8 mouse cellular contexts compared by ENCODE assay signal in the genomic region with DNA sequence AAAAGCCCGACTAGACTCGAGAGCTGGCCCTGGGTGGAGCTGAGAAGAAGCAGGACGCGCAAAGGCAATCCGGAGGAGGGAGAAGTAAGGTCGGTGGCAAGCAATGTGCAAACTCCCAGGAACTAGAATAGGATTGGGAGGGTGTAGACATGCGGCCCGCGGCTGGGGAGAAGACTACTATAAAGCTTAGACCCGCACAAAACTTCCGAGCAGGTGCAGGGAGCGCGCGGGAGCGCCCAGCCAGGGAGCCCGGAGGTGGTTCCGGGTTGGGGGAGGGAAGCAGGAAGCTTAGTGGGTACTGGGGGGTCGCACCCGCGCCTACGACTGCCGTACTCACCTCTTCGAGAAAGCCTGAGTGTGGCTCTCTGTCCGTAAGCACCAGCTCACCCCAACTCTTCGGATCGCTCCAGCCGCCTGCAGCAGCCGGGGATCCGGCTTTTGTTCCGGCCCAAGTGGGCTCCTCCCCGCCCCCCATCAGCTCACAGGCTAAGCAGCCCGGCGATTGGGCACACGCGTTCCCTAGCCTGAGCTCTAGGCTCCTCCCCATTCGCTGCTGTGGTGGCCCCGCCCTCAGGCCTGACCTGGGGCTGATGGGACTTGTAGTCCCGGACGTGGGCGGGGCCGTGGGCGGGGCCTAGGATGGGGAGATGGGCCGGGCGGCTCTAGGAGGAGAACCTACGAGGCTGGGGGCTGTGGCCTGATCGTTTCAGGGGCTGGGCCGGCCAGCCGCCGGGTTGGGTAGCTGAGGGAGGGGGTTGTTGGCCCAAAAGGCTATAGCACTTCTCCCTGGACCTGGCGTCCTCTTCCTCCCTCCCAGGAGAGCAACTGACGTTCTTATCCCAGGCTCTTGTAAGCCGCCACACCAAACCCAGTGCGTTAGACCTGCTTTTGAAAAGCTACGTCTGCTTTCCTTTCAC. TPM values are rescaled to one million over a fixed set of nuclear protein-coding genes. Genes with fewer than 3 reads are reported as not detected.
A peak's percentile ranks its signal among the peaks of the same experiment; 100 is the strongest.
DNase-seq lines count a peak whose midpoint lies in the region; ATAC-seq and TF ChIP-seq lines count a peak whose summit lies in the region.

A gene (minus strand): TSS at position 543 of the 917 bp plus-strand sequence.

- dilution Hi-C loops in CH12.LX (cut with MboI; ENCODE audit: extremely low pct_ligation_motif_present, extremely low pct_unique_long_range_greater_than_20kb, low sequenced_read_pairs), result no loop called here

- no peak for TF ChIP-seq RAD21 in CH12.LX (IDR thresholded peaks at IDR 0.05; ENCODE audit: low read depth, low read length)

- H3K9ac ChIP-seq in CH12.LX (ENCODE audit: insufficient read depth, low read depth), result peak within 1 kb of the TSS; percentile 89
- peak within 1 kb of the TSS; percentile 98 for H3K9ac ChIP-seq in forebrain, embryonic 11.5 days (ENCODE audit: low read length)
- peak within 1 kb of the TSS; percentile 76 for H3K9ac ChIP-seq in heart, embryonic 16.5 days (ENCODE audit: low read length)
- H3K9ac ChIP-seq in liver, embryonic 15.5 days, result peak within 1 kb of the TSS; percentile 82
- H3K9ac ChIP-seq in neural tube, embryonic 12.5 days, result peak within 1 kb of the TSS; percentile 89

- peaks cover 10 to 46% of the 10 kb centered on the region in 2 experiments for H3K4me1 ChIP-seq in CH12.LX (ENCODE audit: control insufficient read depth in 1 of 2, insufficient read depth in 2 of 2)
- H3K4me1 ChIP-seq in forebrain, embryonic 11.5 days (replicated peaks; ENCODE audit: control insufficient read depth, insufficient read depth, low read length), result peaks cover 10% of the 10 kb centered on the region; the same call in 1 of the 2 replicates
- peaks cover 32% of the 10 kb centered on the region for H3K4me1 ChIP-seq in heart, embryonic 16.5 days (ENCODE audit: control insufficient read depth, insufficient read depth, low read length)
- H3K4me1 ChIP-seq in liver, embryonic 15.5 days (replicated peaks), result peaks cover 47% of the 10 kb centered on the region
- peaks cover 39% of the 10 kb centered on the region for H3K4me1 ChIP-seq in neural tube, embryonic 12.5 days

- H3K9me3 ChIP-seq in CH12.LX (replicated peaks; ENCODE audit: low read length), result peaks cover under 1% of the 10 kb centered on the region
- no peaks in the 10 kb centered on the region for H3K9me3 ChIP-seq in forebrain, embryonic 11.5 days (ENCODE audit: control insufficient read depth, low read length)
- no peaks in the 10 kb centered on the region for H3K9me3 ChIP-seq in heart, embryonic 16.5 days (replicated peaks; ENCODE audit: control insufficient read depth, low read length)
- H3K9me3 ChIP-seq in liver, embryonic 15.5 days (replicated peaks), result no peaks in the 10 kb centered on the region
- H3K9me3 ChIP-seq in neural tube, embryonic 12.5 days, result no peaks in the 10 kb centered on the region

- peak within 1 kb of the TSS; percentile 83 for H3K4me2 ChIP-seq in CH12.LX (ENCODE audit: insufficient read depth, low read depth, poor library complexity, severe bottlenecking)
- H3K4me2 ChIP-seq in forebrain, embryonic 11.5 days (ENCODE audit: low read depth, low read length, severe bottlenecking), result peak within 1 kb of the TSS; percentile 98
- peak within 1 kb of the TSS; percentile 70 for H3K4me2 ChIP-seq in heart, embryonic 16.5 days (ENCODE audit: low read depth, low read length)
- peak within 1 kb of the TSS; percentile 93 for H3K4me2 ChIP-seq in liver, embryonic 15.5 days
- peak within 1 kb of the TSS; percentile 71 for H3K4me2 ChIP-seq in neural tube, embryonic 12.5 days (replicated peaks)

- in situ Hi-C loops in CH12.LX (cut with MboI; ENCODE audit: low pct_ligation_motif_present, low pct_unique_long_range_greater_than_20kb, low sequenced_read_pairs), result no loop called here

- ATAC-seq in forebrain, embryonic 11.5 days (replicated peaks; ENCODE audit: low FRiP score), result peak; percentile 99
- ATAC-seq in heart, embryonic 16.5 days (replicated peaks; ENCODE audit: extremely low read depth, insufficient read depth, low FRiP score), result peak; percentile 100
- peak; percentile 95 for ATAC-seq in liver, embryonic 15.5 days (ENCODE audit: insufficient read depth)
- ATAC-seq in neural tube, embryonic 12.5 days (ENCODE audit: low FRiP score, low read depth), result peak; percentile 98

- peak within 1 kb of the TSS; percentile 27 for H3K27ac ChIP-seq in CH12.LX (ENCODE audit: insufficient read depth, low read depth)
- H3K27ac ChIP-seq in forebrain, embryonic 11.5 days (ENCODE audit: low read depth, low read length), result peak within 1 kb of the TSS; percentile 80
- peak within 1 kb of the TSS; percentile 76 for H3K27ac ChIP-seq in heart, embryonic 16.5 days (ENCODE audit: low read length)
- H3K27ac ChIP-seq in liver, embryonic 15.5 days (replicated peaks), result peak within 1 kb of the TSS; percentile 80
- peak within 1 kb of the TSS; percentile 68 for H3K27ac ChIP-seq in neural tube, embryonic 12.5 days

- peak; percentile 100 for DNase-seq in CH12.LX (ENCODE audit: extremely low read depth)
- DNase-seq in c-Kit-positive CD71-positive TER-119-negative erythroid progenitor cells, embryonic 14.5 days (ENCODE audit: low read depth), result peak; percentile 98
- DNase-seq in forebrain, embryonic 11.5 days (ENCODE audit: low spot score), result peak; percentile 100
- peak; percentile 99 to 100 for DNase-seq in kidney, postnatal 36 days
- DNase-seq in telencephalon, adult 2 months (ENCODE audit: low read depth, low spot score), result peak; percentile 98

- no peaks in the 10 kb centered on the region for H3K27me3 ChIP-seq in CH12.LX (replicated peaks)
- no peaks in the 10 kb centered on the region; the same call in 1 of the 2 replicates for H3K27me3 ChIP-seq in forebrain, embryonic 11.5 days (ENCODE audit: control insufficient read depth, insufficient read depth, low read length)
- H3K27me3 ChIP-seq in heart, embryonic 16.5 days (ENCODE audit: control insufficient read depth, insufficient read depth, low read length), result no peaks in the 10 kb centered on the region
- H3K27me3 ChIP-seq in liver, embryonic 15.5 days, result no peaks in the 10 kb centered on the region
- no peaks in the 10 kb centered on the region for H3K27me3 ChIP-seq in neural tube, embryonic 12.5 days (replicated peaks)

- H3K4me3 ChIP-seq in CH12.LX (replicated peaks in 1 of 3; ENCODE audit: low read depth in 2 of 3, low read length in 2 of 3, poor library complexity in 1 of 3), result peak within 1 kb of the TSS; percentile 77 to 82 (median 78)
- peak within 1 kb of the TSS; percentile 88 for H3K4me3 ChIP-seq in forebrain, embryonic 11.5 days (ENCODE audit: low read depth, low read length)
- peak within 1 kb of the TSS; percentile 66 for H3K4me3 ChIP-seq in heart, embryonic 16.5 days (ENCODE audit: low read length)
- H3K4me3 ChIP-seq in liver, embryonic 15.5 days (replicated peaks), result peak within 1 kb of the TSS; percentile 83
- H3K4me3 ChIP-seq in neural tube, embryonic 12.5 days, result peak within 1 kb of the TSS; percentile 83

- WGBS in forebrain, embryonic 11.5 days, result under 1% methylated on average over 54 of the region's 54 CpGs
- WGBS in heart, embryonic 16.5 days, result under 1% methylated on average over 54 of the region's 54 CpGs
- under 1% methylated on average over 54 of the region's 54 CpGs for WGBS in liver, embryonic 15.5 days (ENCODE audit: insufficient replicate concordance)
- WGBS in neural tube, embryonic 12.5 days, result under 1% methylated on average over 54 of the region's 54 CpGs

- TF ChIP-seq POLR2A in CH12.LX (IDR thresholded peaks at IDR 0.05; ENCODE audit: low read depth, low read length), result peak; percentile 100

- no peak for TF ChIP-seq EP300 in CH12.LX (IDR thresholded peaks at IDR 0.05; ENCODE audit: low read length)

- H3K36me3 ChIP-seq in CH12.LX (replicated peaks in 1 of 2; ENCODE audit: control insufficient read depth in 1 of 2, insufficient read depth in 1 of 2, low read length in 1 of 2), result peaks cover 9 to 24% of the 10 kb centered on the region in 2 experiments
- peaks cover 5% of the 10 kb centered on the region for H3K36me3 ChIP-seq in forebrain, embryonic 11.5 days (ENCODE audit: control insufficient read depth, insufficient read depth, low read length)
- H3K36me3 ChIP-seq in heart, embryonic 16.5 days (ENCODE audit: control insufficient read depth, insufficient read depth), result peaks cover 9% of the 10 kb centered on the region
- H3K36me3 ChIP-seq in liver, embryonic 15.5 days (replicated peaks), result peaks cover 19% of the 10 kb centered on the region
- H3K36me3 ChIP-seq in neural tube, embryonic 12.5 days, result peaks cover 19% of the 10 kb centered on the region

- TF ChIP-seq CTCF in CH12.LX (conservative IDR thresholded peaks at IDR 0.05 in 1 of 2, IDR thresholded peaks at IDR 0.05 in 1 of 2; ENCODE audit: low read depth in 2 of 2, low read length in 2 of 2), result no peak

- H3K79me2 ChIP-seq in CH12.LX (replicated peaks; ENCODE audit: control insufficient read depth, extremely low read depth, insufficient read depth, poor library complexity, severe bottlenecking), result peaks cover 37% of the 10 kb centered on the region

TF ChIP-seq in CH12.LX, 34 proteins besides CTCF, POLR2A, EP300 and RAD21 (continues in another document):
- TF ChIP-seq JUND (conservative IDR thresholded peaks at IDR 0.05; ENCODE audit: low read depth, low read length) (no peak), MEF2A (IDR thresholded peaks at IDR 0.05; ENCODE audit: borderline replicate concordance, low read depth, low read length) (no peak), MXI1 (IDR thresholded peaks at IDR 0.05; ENCODE audit: low read depth, low read length) (peak; percentile 91), MAFK (IDR thresholded peaks at IDR 0.05; ENCODE audit: insufficient replicate concordance, low read length) (no peak), POLR2AphosphoS2 (IDR thresholded peaks at IDR 0.05; ENCODE audit: low read depth, low read length) (peak; percentile 98), USF2 (conservative IDR thresholded peaks at IDR 0.05; ENCODE audit: low read depth, low read length) (no peak), ETS1 (conservative IDR thresholded peaks at IDR 0.05; ENCODE audit: low read depth, low read length) (peak; percentile 7; the same call in 1 of the 2 replicates), RCOR1 (conservative IDR thresholded peaks at IDR 0.05; ENCODE audit: low read depth, low read length) (no peak; the same call in 1 of the 2 replicates), CHD2 (IDR thresholded peaks at IDR 0.05; ENCODE audit: low read length) (peak; percentile 95), JUN (IDR thresholded peaks at IDR 0.05; ENCODE audit: insufficient read depth, low read depth, low read length) (no peak), PAX5 (IDR thresholded peaks at IDR 0.05; ENCODE audit: low read length) (no peak), USF1 (IDR thresholded peaks at IDR 0.05; ENCODE audit: low read depth, low read length) (no peak)

RNA-seq across cellular contexts. Expression of the gene that starts here (rescaled TPM):
- 246 and 263 TPM in 2 replicates for total RNA-seq in CH12.LX (2012; rRNA removed)
- total RNA-seq in CH12.LX (2014; rRNA removed), result 245 and 277 TPM in 2 replicates
- polyA plus RNA-seq in CH12.LX (2012; ENCODE audit: insufficient read length, low read depth), result 196 and 213 TPM in 2 replicates
- 294 TPM in 2 replicates for polyA plus RNA-seq in forebrain, embryonic 11.5 days (2014; fragmentation: Nextera tagmentation; extraction: Ambion mirVana)
- 64.4 and 67.1 TPM in 2 replicates for polyA plus RNA-seq in heart, embryonic 16.5 days (2015; fragmentation: Nextera tagmentation; extraction: Ambion mirVana)
- 103 and 111 TPM in 2 replicates for polyA plus RNA-seq in liver, embryonic 15.5 days (2015; fragmentation: Nextera tagmentation; extraction: Ambion mirVana)
- polyA plus RNA-seq in neural tube, embryonic 12.5 days (2016; fragmentation: Nextera tagmentation; extraction: Ambion mirVana), result 356 and 377 TPM in 2 replicates

Comparison
In these comparisons a context has a peak if more than half of its experiments do, and no peak if none do; other contexts are left out.
1. Peak in every context shown above with its lines: DNase-seq, ATAC-seq, H3K4me3 ChIP-seq and H3K27ac ChIP-seq.
2. H3K27ac ChIP-seq: peak in every context shown above with its lines; median percentile 80 in forebrain, embryonic 11.5 days; 80 in liver, embryonic 15.5 days; 76 in heart, embryonic 16.5 days; 68 in neural tube, embryonic 12.5 days; 27 in CH12.LX.